Mouse (Mus musculus): ENCODE data around the gene Cflar.
A peak's percentile ranks its signal among the peaks of the same experiment; 100 is the strongest.

The Cflar gene

GRCm38 (mm10) chr1:58712076-58713061, 1.1 kb downstream of the Cflar start:
- DNase-seq (ENCODE audit: low spot score), result peak; percentile 82

GRCm38 (mm10) chr1:58713081-58713892, 2.0 kb downstream of the Cflar start:
- peak; percentile 92 for DNase-seq (ENCODE audit: low spot score)

DNA sequence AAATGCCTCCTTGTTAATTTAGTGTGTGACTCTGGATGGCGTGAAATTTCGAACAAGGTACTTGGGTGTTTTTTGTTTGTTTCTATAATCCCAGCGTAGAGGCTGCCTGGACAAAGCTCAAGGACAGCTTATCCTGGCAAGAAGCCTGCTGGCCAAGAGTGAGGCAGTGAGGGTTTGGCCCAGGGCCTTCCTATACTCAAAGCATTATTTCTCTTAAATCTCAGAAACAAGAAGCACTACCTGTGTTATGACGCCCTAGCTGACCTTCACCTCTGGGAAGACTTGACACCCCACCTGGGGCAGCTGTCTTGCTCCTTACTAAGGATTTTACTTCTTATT, 2.6 kb downstream of the Cflar start:
- DNase-seq (ENCODE audit: low spot score), result peak; percentile 89

GRCm38 (mm10) chr1:58714361-58714760, 3.1 kb downstream of the Cflar start:
- DNase-seq (ENCODE audit: low spot score), result peak; percentile 45

- no peak for DNase-seq (ENCODE audit: low spot score)
Measured at GRCm38 (mm10) chr1:58715536-58715935, 4.2 kb downstream of the Cflar start.

DNA sequence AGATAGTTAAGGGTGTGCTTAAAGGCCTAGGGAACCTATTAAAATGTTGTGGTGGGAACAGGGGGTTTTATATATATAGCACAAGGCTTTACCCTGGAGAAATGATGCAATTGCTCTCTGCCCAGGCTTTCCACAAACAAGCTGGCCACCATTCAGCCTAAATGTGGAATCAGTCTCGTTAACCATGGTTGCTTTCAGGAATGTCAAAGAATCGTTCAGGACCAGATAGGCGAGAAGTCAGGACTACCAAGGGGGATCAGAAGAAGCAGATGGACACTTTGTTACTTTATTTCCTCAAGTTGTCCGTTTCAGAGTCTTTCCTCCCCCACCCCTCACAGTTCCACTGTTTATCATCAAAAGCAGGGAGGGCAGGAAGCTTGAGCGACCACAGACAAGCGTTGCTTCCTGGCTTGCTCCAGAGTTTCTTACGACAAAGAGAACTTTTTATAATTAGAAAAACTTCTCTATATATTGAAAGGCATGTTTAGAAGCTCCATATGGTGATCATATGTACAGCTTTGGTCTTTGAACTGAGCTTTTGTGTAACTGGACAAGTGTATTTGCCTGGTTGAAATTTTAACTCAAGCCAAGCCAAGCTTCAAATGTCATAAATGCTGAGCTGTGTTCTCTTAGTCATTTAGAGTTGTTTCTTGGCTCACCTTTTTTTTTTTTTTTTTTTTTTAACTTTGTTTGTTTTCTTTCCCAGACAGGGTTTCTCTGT, 5.0 kb downstream of the Cflar start:
- peak; percentile 49 for DNase-seq (ENCODE audit: low spot score)

DNA sequence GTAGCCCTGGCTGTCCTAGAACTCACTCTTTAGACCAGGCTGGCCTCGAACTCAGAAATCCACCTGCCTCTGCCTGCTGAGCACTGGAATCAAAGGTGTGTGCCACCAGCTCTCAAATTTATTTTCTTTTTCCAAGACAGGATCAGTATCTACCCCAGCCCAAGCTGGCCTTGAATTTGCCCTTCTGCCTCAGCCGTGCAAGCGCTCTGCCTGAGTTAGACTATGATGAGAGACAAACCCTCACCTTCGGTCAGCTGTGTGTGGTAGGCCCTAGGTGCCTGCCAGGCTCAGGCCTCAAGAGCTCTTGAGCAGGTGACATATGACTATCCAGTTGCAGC, 5.5 kb downstream of the Cflar start:
- DNase-seq (ENCODE audit: low spot score), result no peak

GRCm38 (mm10) chr1:58717589-58718270, 6.4 kb downstream of the Cflar start:
- DNase-seq (ENCODE audit: low spot score), result no peak

- DNase-seq (ENCODE audit: low spot score), result no peak
Measured at GRCm38 (mm10) chr1:58719356-58719945, 8.1 kb downstream of the Cflar start.

- DNase-seq (ENCODE audit: low spot score), result peak; percentile 47
Measured at GRCm38 (mm10) chr1:58720090-58720489, 8.8 kb downstream of the Cflar start.

- no peak for DNase-seq (ENCODE audit: low spot score)
Measured at GRCm38 (mm10) chr1:58720988-58721387, 9.7 kb downstream of the Cflar start.

GRCm38 (mm10) chr1:58722115-58722938, 11.0 kb downstream of the Cflar start:
- no peak for DNase-seq (ENCODE audit: low spot score)

- DNase-seq (ENCODE audit: low spot score), result no peak
Measured at GRCm38 (mm10) chr1:58723062-58723808, 11.9 kb downstream of the Cflar start.

DNA sequence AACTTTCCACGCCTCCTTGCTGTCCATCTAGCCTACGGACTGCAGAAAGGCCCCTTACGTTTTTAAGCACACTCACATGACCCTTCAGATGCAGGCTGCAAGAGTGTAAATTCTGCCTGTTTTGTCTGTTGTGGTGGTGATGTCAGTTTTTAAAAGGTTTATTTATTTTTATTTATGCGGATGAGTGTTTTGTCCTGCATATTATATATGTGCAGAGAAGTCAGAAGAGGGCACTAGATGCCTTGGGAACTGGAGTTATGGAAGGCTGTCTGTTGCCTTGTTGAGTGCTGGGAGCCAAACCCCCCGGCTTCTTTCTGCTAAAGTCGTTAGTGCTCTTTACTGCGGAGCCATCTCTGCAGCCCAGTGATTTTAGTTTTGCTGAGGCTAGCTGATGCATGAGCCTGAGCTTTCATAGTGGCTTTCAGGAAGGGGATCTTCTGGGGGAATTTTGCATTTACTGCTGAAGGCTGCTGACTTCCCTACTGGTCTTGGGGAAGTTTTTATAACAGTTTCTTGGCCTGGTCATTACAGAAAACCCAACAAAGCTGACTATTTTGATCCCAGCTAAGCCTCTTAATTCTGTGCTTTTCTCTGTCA, 12.6 kb downstream of the Cflar start:
- no peak for DNase-seq (ENCODE audit: low spot score)

- DNase-seq (ENCODE audit: low spot score), result no peak
Measured at GRCm38 (mm10) chr1:58724533-58724932, 13.2 kb downstream of the Cflar start.

- DNase-seq (ENCODE audit: low spot score), result no peak
Measured at GRCm38 (mm10) chr1:58725095-58725494, 13.8 kb downstream of the Cflar start.

DNA sequence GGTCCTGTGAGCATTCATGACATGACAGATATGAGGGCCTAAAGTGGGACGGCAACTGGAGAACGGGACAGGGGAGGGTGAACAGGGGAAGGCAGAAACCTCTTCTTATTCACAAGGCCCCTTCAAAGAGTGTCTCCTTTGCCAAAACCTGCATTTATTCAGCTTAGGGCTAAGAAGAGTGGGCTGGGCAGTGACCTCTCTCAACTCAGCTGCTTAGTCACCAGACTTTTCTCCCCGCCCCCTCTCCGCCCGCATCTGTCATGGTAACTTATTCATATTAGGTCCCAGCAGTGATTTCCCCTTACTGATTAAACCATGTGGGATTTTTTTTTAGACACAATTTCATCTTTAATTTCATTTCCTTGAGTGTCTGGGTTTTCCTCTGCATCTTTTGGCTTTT, 14.5 kb downstream of the Cflar start:
- no peak for DNase-seq (ENCODE audit: low spot score)

DNA sequence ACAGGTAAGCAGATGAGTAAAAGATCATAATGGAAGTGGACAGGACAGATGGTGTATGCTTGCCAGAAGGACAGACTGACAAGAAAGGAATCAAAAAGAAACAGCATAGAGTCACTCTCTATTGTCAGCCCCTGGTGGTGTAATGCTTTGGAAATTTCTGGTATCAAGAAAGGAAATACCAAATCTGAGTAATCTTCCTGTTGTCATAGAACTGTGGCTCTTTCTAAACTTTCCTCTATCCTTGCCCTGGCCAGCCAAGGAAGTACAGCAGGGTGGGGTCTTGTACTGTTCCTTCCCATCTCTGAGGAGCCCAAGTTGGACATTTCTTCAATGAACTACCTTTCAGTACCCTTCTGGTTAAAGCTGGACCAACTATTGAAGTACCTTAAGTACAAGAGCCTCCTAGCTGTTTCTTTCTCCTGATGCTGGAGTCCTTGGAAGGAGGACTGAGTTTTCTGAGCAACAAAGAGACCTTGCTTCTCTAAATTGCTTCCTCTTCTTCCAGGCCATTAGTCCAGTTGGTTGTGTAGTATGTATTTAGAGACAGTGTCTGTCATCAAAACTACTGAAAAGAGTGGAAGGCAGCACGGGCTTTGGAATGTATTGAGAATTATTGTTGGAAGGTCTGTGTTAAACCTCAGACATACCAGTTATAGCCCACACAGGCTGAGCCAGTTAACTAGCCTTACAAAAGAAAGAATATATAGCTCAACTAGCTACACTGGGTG, 15.9 kb downstream of the Cflar start:
- DNase-seq (ENCODE audit: low spot score), result no peak

Data from adipocyte (in vitro differentiated cells).